Mouse (Mus musculus): ENCODE data around the gene Syncrip. TPM values are rescaled to one million over a fixed set of nuclear protein-coding genes. Genes with fewer than 3 reads are reported as not detected.
"Not testable (repeated sequence)": the region's sequence is repeated elsewhere in the genome, so short reads cannot be mapped to it uniquely, and the experiment has no call there.

The Syncrip gene
- total RNA-seq, 1 experiment from 2014 or later, result 117 TPM

- peak; percentile 95 for DNase-seq
These were observed 539 bp upstream of the Syncrip start for GRCm38 (mm10) chr9:88482829-88483396.

GRCm38 (mm10) chr9:88481791-88482160, 598 bp downstream of the Syncrip start:
- DNase-seq, result peak; percentile 67

DNA sequence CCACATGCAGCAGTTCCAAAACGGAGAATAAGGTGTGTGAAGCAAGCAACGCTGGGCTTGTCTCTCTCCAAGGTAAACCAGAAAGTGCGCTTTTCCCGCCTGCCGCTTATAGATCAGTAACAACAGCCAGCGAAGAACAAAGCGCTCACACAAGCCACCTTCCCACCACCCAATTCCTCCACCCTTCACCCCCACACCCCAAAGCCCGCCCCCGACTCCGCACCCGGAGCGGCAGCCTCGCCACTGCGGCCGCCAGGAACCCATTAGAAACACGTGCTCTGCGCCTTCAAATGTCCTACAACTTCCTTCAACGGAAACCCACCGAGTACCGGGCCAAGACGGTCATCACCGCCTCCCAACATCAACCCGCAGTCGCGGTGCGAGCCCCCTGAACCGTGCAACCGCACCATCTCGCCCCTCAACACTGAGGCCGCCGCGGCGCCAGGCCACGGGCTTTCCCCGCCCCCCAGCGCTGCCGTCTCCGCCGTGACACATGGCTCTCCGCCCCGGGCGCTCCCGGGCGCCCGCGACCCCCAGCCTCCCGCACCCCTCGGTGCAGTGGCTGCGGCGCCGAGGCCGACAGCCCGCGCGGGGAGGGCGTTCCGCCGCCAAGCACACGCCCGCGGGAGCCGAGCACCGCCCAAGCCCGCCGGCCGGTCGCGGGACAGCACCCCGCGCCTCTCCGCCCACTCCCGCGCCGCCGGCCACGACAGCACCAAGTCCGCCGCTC, 1.1 kb downstream of the Syncrip start:
- DNase-seq, result peak; percentile 67

DNA sequence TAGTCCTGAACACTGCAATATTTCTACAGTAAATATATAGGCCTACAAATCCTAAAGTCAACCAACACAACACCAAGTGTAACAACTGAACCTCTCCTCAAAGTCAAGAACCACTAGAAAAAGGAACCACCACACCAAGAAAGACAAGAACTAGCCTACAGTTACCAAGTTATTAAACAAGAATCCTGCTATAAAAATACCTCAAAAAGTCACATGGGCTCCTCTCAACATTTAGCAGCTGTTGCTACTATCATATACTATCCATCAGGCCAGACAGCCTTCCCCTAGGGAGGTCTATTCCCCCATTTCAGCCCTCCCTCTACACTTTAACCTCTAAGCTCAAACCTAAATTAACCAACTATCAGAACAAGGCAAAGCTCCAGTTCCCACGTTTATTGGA, 2.3 kb downstream of the Syncrip start:
- DNase-seq, result no peak

DNA sequence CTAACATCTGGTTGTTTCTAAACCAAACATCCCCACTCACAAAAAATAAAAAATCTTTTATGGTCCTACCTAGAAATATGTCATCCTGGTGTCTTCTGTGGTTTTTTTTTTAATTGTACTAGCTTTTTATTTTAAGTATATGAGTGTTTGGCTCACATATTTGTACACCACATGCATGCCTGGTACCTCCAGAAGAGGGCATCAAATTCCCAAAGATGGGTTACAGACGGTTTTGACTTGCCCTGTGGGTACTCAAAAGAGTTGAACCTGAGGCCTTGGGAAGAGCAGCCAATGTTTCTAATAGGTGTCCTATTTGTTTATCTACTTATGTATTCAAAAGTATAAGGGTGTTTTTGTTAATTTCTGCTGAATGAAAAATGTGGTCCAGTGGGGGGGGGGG, 6.2 kb downstream of the Syncrip start:
- peak; percentile 43 for DNase-seq

- not testable (repeated sequence) for DNase-seq
These were observed 21.4 kb downstream of the Syncrip start for GRCm38 (mm10) chr9:88461017-88461416.

GRCm38 (mm10) chr9:88439991-88440390, 42.4 kb downstream of the Syncrip start:
- DNase-seq, result no peak

- DNase-seq, result no peak
These were observed 43.2 kb downstream of the Syncrip start for GRCm38 (mm10) chr9:88439238-88439600.

- DNase-seq, result peak; percentile 99
These were observed 43.7 kb downstream of the Syncrip start, which contains the start of gene Snx14 for GRCm38 (mm10) chr9:88438555-88439237. TSS of gene Snx14 (minus strand) at chr9:88438958.

DNA sequence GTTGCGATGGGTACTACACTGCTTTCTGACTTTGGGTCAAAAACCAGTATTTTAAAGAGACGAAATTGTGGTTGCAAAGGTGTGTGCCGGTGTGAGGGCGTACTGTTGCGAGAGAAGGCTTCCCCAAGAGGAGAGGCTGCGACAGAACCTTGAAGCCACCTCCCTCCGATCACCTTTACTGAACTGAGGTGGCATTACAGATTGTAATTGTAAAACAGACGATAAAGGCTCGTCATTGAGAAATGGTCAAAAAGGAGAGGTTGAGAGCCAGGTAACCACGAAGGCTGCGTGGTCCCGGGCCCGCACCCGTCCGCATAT, 44.2 kb downstream of the Syncrip start:
- DNase-seq, result no peak

- no peak for DNase-seq
These were observed 44.8 kb downstream of the Syncrip start for GRCm38 (mm10) chr9:88437342-88438236.

- no peak for DNase-seq
These were observed 58.0 kb downstream of the Syncrip start for GRCm38 (mm10) chr9:88424356-88424755.

- no peak for DNase-seq
These were observed 59.9 kb downstream of the Syncrip start for GRCm38 (mm10) chr9:88422428-88422827.

- no peak for DNase-seq
These were observed 65.6 kb downstream of the Syncrip start for GRCm38 (mm10) chr9:88416752-88417151.

DNA sequence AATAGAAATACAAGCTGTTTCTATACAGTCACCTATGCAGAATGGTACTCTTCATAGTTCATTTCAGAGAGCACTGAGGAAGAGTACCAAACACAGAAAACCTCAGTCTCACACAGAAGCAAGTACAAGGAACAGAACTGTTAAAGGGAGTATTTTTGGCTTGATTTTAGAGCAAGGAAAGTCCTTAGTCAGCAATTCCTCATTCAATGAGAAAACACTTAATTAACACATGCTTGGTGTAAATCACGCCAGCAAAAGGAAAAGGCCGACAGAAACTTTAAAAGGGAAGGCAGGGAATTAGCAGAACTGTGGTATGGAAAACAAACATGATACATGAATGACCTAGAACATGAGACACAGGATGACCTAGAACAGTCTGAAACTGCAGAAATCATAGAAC, 72.4 kb downstream of the Syncrip start:
- DNase-seq, result no peak

- no peak for DNase-seq
These were observed 77.9 kb downstream of the Syncrip start for GRCm38 (mm10) chr9:88404515-88404914.

- DNase-seq, result peak; percentile 21
These were observed 78.3 kb downstream of the Syncrip start for GRCm38 (mm10) chr9:88404088-88404487.

DNA sequence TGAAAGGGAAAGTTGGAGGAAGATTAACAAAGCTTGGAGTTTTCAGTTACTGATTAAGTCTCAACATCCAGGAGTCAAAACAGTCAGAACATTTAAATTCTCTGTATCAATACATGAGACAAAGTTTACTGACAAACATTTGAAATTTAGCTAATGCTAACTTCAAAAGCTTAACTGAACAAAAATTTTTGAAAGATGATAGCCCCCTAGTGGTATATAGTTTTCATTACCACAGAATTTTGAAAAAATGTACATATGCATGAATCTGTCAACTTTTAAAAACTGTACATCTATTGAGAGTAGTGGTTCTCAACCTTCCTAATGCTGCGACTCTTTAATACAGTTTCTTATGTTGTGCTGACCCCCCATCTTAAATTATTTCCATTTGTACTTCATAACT, 83.9 kb downstream of the Syncrip start:
- no peak for DNase-seq
